Mouse (Mus musculus): Measurements from ENCODE around the gene Tmem30b. TPM values are rescaled to one million over a fixed set of nuclear protein-coding genes. Genes with fewer than 3 reads are reported as not detected.

Gene Tmem30b
- polyA plus RNA-seq, 1 experiment from 2014 or later: 0.11 TPM

- no peak for ATAC-seq (ENCODE audit: low read depth)
- Histone ChIP-seq H3K9me3 (ENCODE audit: control insufficient read depth, low read length) (no peaks in the 10 kb centered on the region), H3K36me3 (ENCODE audit: control insufficient read depth, insufficient read depth, low read length) (no peaks in the 10 kb centered on the region), H3K4me1 (ENCODE audit: control insufficient read depth, insufficient read depth, low read length) (no peaks in the 10 kb centered on the region), H3K4me3 (ENCODE audit: low read depth, low read length) (no peak overlapping the region), H3K9ac (replicated peaks; ENCODE audit: low read depth, low read length) (no peak overlapping the region), H3K27me3 (ENCODE audit: control insufficient read depth, insufficient read depth, low read length) (no peaks in the 10 kb centered on the region), H3K27ac (ENCODE audit: low read depth, low read length) (no peak overlapping the region), H3K4me2 (ENCODE audit: low read depth, low read length) (no peak overlapping the region)
- 79% methylated on average over 6 of the region's 6 CpGs for WGBS
These were observed 31.5 kb downstream of the Tmem30b start for GRCm38 (mm10) chr12:73514722-73515121.

- no peak overlapping the region for H3K4me3 ChIP-seq (ENCODE audit: low read depth, low read length)
- no peaks in the 10 kb centered on the region for H3K4me1 ChIP-seq (ENCODE audit: control insufficient read depth, insufficient read depth, low read length)
- ATAC-seq (ENCODE audit: low read depth): no peak
- H3K27me3 ChIP-seq (ENCODE audit: control insufficient read depth, insufficient read depth, low read length): no peaks in the 10 kb centered on the region
- no peak overlapping the region for H3K9ac ChIP-seq (replicated peaks; ENCODE audit: low read depth, low read length)
- H3K4me2 ChIP-seq (ENCODE audit: low read depth, low read length): no peak overlapping the region
- WGBS: 94% methylated on average over 10 of the region's 10 CpGs
- H3K36me3 ChIP-seq (ENCODE audit: control insufficient read depth, insufficient read depth, low read length): no peaks in the 10 kb centered on the region
- no peak overlapping the region for H3K27ac ChIP-seq (ENCODE audit: low read depth, low read length)
- no peaks in the 10 kb centered on the region for H3K9me3 ChIP-seq (ENCODE audit: control insufficient read depth, low read length)
These were observed 32.2 kb downstream of the Tmem30b start for GRCm38 (mm10) chr12:73513958-73514357.

- no peak overlapping the region for H3K4me3 ChIP-seq (ENCODE audit: low read depth, low read length)
- no peaks in the 10 kb centered on the region for H3K36me3 ChIP-seq (ENCODE audit: control insufficient read depth, insufficient read depth, low read length)
- no peaks in the 10 kb centered on the region for H3K4me1 ChIP-seq (ENCODE audit: control insufficient read depth, insufficient read depth, low read length)
These were observed 34.6 kb downstream of the Tmem30b start for GRCm38 (mm10) chr12:73511467-73512047.

GRCm38 (mm10) chr12:73507105-73507504 lies 39.1 kb downstream of the Tmem30b start:
- H3K4me2 ChIP-seq (ENCODE audit: low read depth, low read length): no peak overlapping the region
- no peak overlapping the region for H3K9ac ChIP-seq (replicated peaks; ENCODE audit: low read depth, low read length)
- ATAC-seq (ENCODE audit: low read depth): no peak
- H3K4me1 ChIP-seq (ENCODE audit: control insufficient read depth, insufficient read depth, low read length): no peaks in the 10 kb centered on the region
- H3K27ac ChIP-seq (ENCODE audit: low read depth, low read length): no peak overlapping the region
- H3K27me3 ChIP-seq (ENCODE audit: control insufficient read depth, insufficient read depth, low read length): no peaks in the 10 kb centered on the region
- no peaks in the 10 kb centered on the region for H3K36me3 ChIP-seq (ENCODE audit: control insufficient read depth, insufficient read depth, low read length)
- no peak overlapping the region for H3K4me3 ChIP-seq (ENCODE audit: low read depth, low read length)
- 87% methylated on average over 14 of the region's 14 CpGs for WGBS
- H3K9me3 ChIP-seq (ENCODE audit: control insufficient read depth, low read length): no peaks in the 10 kb centered on the region

More at GRCm38 (mm10) chr12:73511467-73512047, 34.6 kb downstream of the Tmem30b start:
- WGBS: 71% methylated on average over 16 of the region's 16 CpGs
- Histone ChIP-seq H3K27ac (ENCODE audit: low read depth, low read length) (no peak overlapping the region), H3K9ac (replicated peaks; ENCODE audit: low read depth, low read length) (no peak overlapping the region), H3K27me3 (ENCODE audit: control insufficient read depth, insufficient read depth, low read length) (no peaks in the 10 kb centered on the region), H3K4me2 (ENCODE audit: low read depth, low read length) (no peak overlapping the region), H3K9me3 (ENCODE audit: control insufficient read depth, low read length) (no peaks in the 10 kb centered on the region)
- ATAC-seq (ENCODE audit: low read depth): no peak

- WGBS: 75% methylated on average over 5 of the region's 5 CpGs
- Histone ChIP-seq H3K9me3 (ENCODE audit: control insufficient read depth, low read length) (no peaks in the 10 kb centered on the region), H3K27me3 (ENCODE audit: control insufficient read depth, insufficient read depth, low read length) (no peaks in the 10 kb centered on the region), H3K36me3 (ENCODE audit: control insufficient read depth, insufficient read depth, low read length) (no peaks in the 10 kb centered on the region), H3K9ac (replicated peaks; ENCODE audit: low read depth, low read length) (no peak overlapping the region), H3K4me3 (ENCODE audit: low read depth, low read length) (no peak overlapping the region), H3K4me2 (ENCODE audit: low read depth, low read length) (no peak overlapping the region), H3K27ac (ENCODE audit: low read depth, low read length) (no peak overlapping the region), H3K4me1 (ENCODE audit: control insufficient read depth, insufficient read depth, low read length) (no peaks in the 10 kb centered on the region)
- ATAC-seq (ENCODE audit: low read depth): no peak
These were observed 39.5 kb downstream of the Tmem30b start for GRCm38 (mm10) chr12:73506648-73507047.

GRCm38 (mm10) chr12:73500689-73501326 lies 45.4 kb downstream of the Tmem30b start:
- Histone ChIP-seq H3K9me3 (ENCODE audit: control insufficient read depth, low read length) (no peaks in the 10 kb centered on the region), H3K27me3 (ENCODE audit: control insufficient read depth, insufficient read depth, low read length) (no peaks in the 10 kb centered on the region), H3K9ac (replicated peaks; ENCODE audit: low read depth, low read length) (no peak overlapping the region), H3K4me1 (ENCODE audit: control insufficient read depth, insufficient read depth, low read length) (peaks cover 11% of the 10 kb centered on the region; the same call in 1 of the 2 replicates), H3K36me3 (ENCODE audit: control insufficient read depth, insufficient read depth, low read length) (no peaks in the 10 kb centered on the region), H3K4me3 (ENCODE audit: low read depth, low read length) (no peak overlapping the region), H3K27ac (ENCODE audit: low read depth, low read length) (no peak overlapping the region), H3K4me2 (ENCODE audit: low read depth, low read length) (no peak overlapping the region)
- ATAC-seq (ENCODE audit: low read depth): peak; percentile 14; the same call in 1 of the 2 replicates
- WGBS: 24% methylated on average over 5 of the region's 5 CpGs

- no peak overlapping the region for H3K4me3 ChIP-seq (ENCODE audit: low read depth, low read length)
- H3K36me3 ChIP-seq (ENCODE audit: control insufficient read depth, insufficient read depth, low read length): no peaks in the 10 kb centered on the region
- 81% methylated on average over 10 of the region's 10 CpGs for WGBS
- no peak overlapping the region for H3K27ac ChIP-seq (ENCODE audit: low read depth, low read length)
- H3K4me1 ChIP-seq (ENCODE audit: control insufficient read depth, insufficient read depth, low read length): peaks cover 5% of the 10 kb centered on the region; the same call in 1 of the 2 replicates
- H3K4me2 ChIP-seq (ENCODE audit: low read depth, low read length): no peak overlapping the region
- no peaks in the 10 kb centered on the region for H3K27me3 ChIP-seq (ENCODE audit: control insufficient read depth, insufficient read depth, low read length)
- no peak for ATAC-seq (ENCODE audit: low read depth)
- no peaks in the 10 kb centered on the region for H3K9me3 ChIP-seq (ENCODE audit: control insufficient read depth, low read length)
- no peak overlapping the region for H3K9ac ChIP-seq (replicated peaks; ENCODE audit: low read depth, low read length)
These were observed 51.0 kb downstream of the Tmem30b start for GRCm38 (mm10) chr12:73495172-73495571.

- ATAC-seq (ENCODE audit: low read depth): no peak
- Histone ChIP-seq H3K4me1 (ENCODE audit: control insufficient read depth, insufficient read depth, low read length) (peaks cover 5% of the 10 kb centered on the region; the same call in 1 of the 2 replicates), H3K9ac (replicated peaks; ENCODE audit: low read depth, low read length) (no peak overlapping the region), H3K27ac (ENCODE audit: low read depth, low read length) (no peak overlapping the region), H3K9me3 (ENCODE audit: control insufficient read depth, low read length) (no peaks in the 10 kb centered on the region), H3K27me3 (ENCODE audit: control insufficient read depth, insufficient read depth, low read length) (no peaks in the 10 kb centered on the region), H3K4me2 (ENCODE audit: low read depth, low read length) (no peak overlapping the region), H3K4me3 (ENCODE audit: low read depth, low read length) (no peak overlapping the region), H3K36me3 (ENCODE audit: control insufficient read depth, insufficient read depth, low read length) (no peaks in the 10 kb centered on the region)
- 92% methylated on average over 16 of the region's 16 CpGs for WGBS
These were observed 52.2 kb downstream of the Tmem30b start for GRCm38 (mm10) chr12:73493929-73494530.

Data from neural tube, embryonic 14.5 days (tissue).